In the genomic region with DNA sequence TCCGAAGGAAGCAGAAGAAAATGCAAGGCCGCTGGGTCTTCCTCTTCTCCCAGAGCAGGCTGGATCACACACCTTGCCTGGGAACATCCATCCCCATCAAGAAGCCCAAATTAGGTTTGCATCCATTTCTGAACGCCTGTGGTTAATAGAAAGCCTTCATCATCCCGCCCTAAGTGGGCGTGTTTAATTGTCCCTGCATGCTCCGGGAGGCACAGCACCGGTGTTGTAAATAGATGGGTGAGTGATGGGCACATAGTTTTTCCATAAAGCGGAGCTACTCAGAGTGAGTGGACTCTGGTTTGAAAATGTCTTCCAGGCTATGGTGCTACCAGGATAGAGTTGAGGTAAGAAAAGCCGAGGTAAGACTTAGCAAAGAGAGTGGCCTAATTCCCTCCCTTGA, we compare ENCODE assay signal across 12 mouse cellular contexts. TPM values are rescaled to one million over a fixed set of nuclear protein-coding genes. Genes with fewer than 3 reads are reported as not detected.
DNase-seq lines count a peak whose midpoint lies in the region; ATAC-seq lines count a peak whose summit lies in the region.
"Had no signal": no experiment of that assay in that cellular context is flagged by ENCODE, and none has a peak within 500 bp of the region (broad histone marks: within the 10 kb centered on the region; RNA-seq: fewer than 3 reads in every experiment).

No protein-coding gene starts in this region.

- no peak overlapping the region for H3K9ac ChIP-seq in heart, embryonic 11.5 days (ENCODE audit: low read depth, low read length)

- H3K4me1 ChIP-seq in heart, embryonic 11.5 days (ENCODE audit: control insufficient read depth, insufficient read depth, low read length), result peaks cover 5% of the 10 kb centered on the region; the same call in 1 of the 2 replicates
- H3K4me1 ChIP-seq in hindbrain, embryonic 10.5 days (replicated peaks), result peaks cover 32% of the 10 kb centered on the region

- DNase-seq in heart, adult 8-10 months (ENCODE audit: low spot score), result no peak
- peak; percentile 19 for DNase-seq in embryo, embryonic 11 days
- peak; percentile 19 for DNase-seq in hindbrain, embryonic 10.5 days (ENCODE audit: low spot score)
- peak; percentile 43 for DNase-seq in neural tube, embryonic 10.5 days (ENCODE audit: extremely low spot score, low spot score)
- DNase-seq in frontal cortex, postnatal 36 days (ENCODE audit: low spot score in 2 of 2), result no peak
- DNase-seq in spleen, postnatal 36 days (ENCODE audit: low spot score in 2 of 2), result no peak
- no peak for DNase-seq in left cerebral cortex, adult 9 months (ENCODE audit: low spot score in 2 of 2)
- DNase-seq: gastrocnemius, postnatal 25 days; kidney, adult 8-10 months; layer of hippocampus, postnatal 36 days had no signal

- ATAC-seq in heart, embryonic 11.5 days (replicated peaks; ENCODE audit: insufficient number of reproducible peaks, low FRiP score, low TSS enrichment), result no peak

- no peaks in the 10 kb centered on the region for H3K36me3 ChIP-seq in heart, embryonic 11.5 days (ENCODE audit: control insufficient read depth, insufficient read depth, low read length)
- no peaks in the 10 kb centered on the region for H3K36me3 ChIP-seq in hindbrain, embryonic 10.5 days

- H3K27ac ChIP-seq in heart, embryonic 11.5 days (ENCODE audit: low read depth, low read length), result no peak overlapping the region
- no peak overlapping the region for H3K27ac ChIP-seq in hindbrain, embryonic 10.5 days

- H3K4me3 ChIP-seq in heart, embryonic 11.5 days (ENCODE audit: low read depth, low read length), result peak overlapping the region; percentile 28; the same call in 1 of the 2 replicates
- H3K4me3 ChIP-seq in hindbrain, embryonic 10.5 days, result peak overlapping the region; percentile 42

- peaks cover 66% of the 10 kb centered on the region for H3K27me3 ChIP-seq in heart, embryonic 11.5 days (ENCODE audit: control insufficient read depth, insufficient read depth, low read length)
- H3K27me3 ChIP-seq in hindbrain, embryonic 10.5 days (ENCODE audit: insufficient read depth, poor library complexity, severe bottlenecking), result peaks cover 98% of the 10 kb centered on the region

- H3K9me3 ChIP-seq in heart, embryonic 11.5 days (replicated peaks; ENCODE audit: control insufficient read depth, low read length), result no peaks in the 10 kb centered on the region
- no peaks in the 10 kb centered on the region for H3K9me3 ChIP-seq in hindbrain, embryonic 10.5 days

- H3K4me2 ChIP-seq in heart, embryonic 11.5 days, result peak overlapping the region; percentile 52

- WGBS in heart, embryonic 11.5 days (ENCODE audit: insufficient replicate concordance), result 10% methylated on average over 9 of the region's 9 CpGs
- 6% methylated on average over 9 of the region's 9 CpGs for WGBS in hindbrain, embryonic 10.5 days

RNA-seq across cellular contexts. Expression of gene Pax6, which starts 9.3 kb away (rescaled TPM):
- 0.37 and 0.82 TPM in 2 replicates for polyA plus RNA-seq in heart, embryonic 11.5 days (2014; fragmentation: Nextera tagmentation; extraction: Ambion mirVana)
- total RNA-seq in heart, adult 8-10 months (2022), result not detected
- polyA plus RNA-seq in hindbrain, embryonic 10.5 days (2016; fragmentation: Nextera tagmentation; extraction: Ambion mirVana), result 24.7 and 27.0 TPM in 2 replicates
- total RNA-seq: gastrocnemius, postnatal 25 days; megakaryocyte, adult 5-6 weeks had no signal

Comparison
In these comparisons a context has a peak if more than half of its experiments do, and no peak if none do; other contexts are left out.
1. DNase-seq: peak in embryo, embryonic 11 days (single experiment), hindbrain, embryonic 10.5 days (single experiment) and neural tube, embryonic 10.5 days (single experiment); none in heart, adult 8-10 months (single experiment), frontal cortex, postnatal 36 days (0 of 2), spleen, postnatal 36 days (0 of 2) and left cerebral cortex, adult 9 months (0 of 2).
2. RNA of gene Pax6, which starts 9.3 kb away (polyA plus RNA-seq): 24.7 to 27.0 TPM in hindbrain, embryonic 10.5 days; 0.37 to 0.82 TPM in heart, embryonic 11.5 days; every median in the first group is over 10 times any median in the second.